Mouse (Mus musculus) activated CD4-positive, CD25-positive, alpha-beta regulatory T cell (primary cell): ENCODE data around the gene Lrp8. TPM values are rescaled to one million over a fixed set of nuclear protein-coding genes. Genes with fewer than 3 reads are reported as not detected.

Experiments used
- polyA plus RNA-seq, 2 experiments: library from polyadenylated mRNA; unstranded; fragments of 100-300 nt; shearing (Covaris generic); gene quantifications; one replicate each; pipeline ENCODE4 v1.2.1; 2017

The Lrp8 gene
- polyA plus RNA-seq: 1 to 10 TPM; 4.7 to 7.6 TPM

DNA sequence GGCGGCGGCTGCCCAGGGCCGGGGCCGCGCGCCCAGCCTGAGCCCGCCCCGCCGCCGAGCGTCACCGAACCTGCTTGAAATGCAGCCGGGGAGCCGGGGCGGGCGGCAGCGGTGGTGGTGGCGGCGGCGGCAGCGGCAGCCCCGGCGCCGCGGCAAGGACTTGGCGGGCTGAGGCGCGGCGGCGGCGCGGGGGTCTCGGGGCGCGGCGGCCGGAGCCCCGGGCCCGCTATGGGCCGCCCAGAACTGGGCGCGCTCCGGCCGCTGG, at the start of gene Lrp8:
Gene Lrp8 (plus strand): TSS at position 77 of the 265 bp plus-strand sequence.

DNA sequence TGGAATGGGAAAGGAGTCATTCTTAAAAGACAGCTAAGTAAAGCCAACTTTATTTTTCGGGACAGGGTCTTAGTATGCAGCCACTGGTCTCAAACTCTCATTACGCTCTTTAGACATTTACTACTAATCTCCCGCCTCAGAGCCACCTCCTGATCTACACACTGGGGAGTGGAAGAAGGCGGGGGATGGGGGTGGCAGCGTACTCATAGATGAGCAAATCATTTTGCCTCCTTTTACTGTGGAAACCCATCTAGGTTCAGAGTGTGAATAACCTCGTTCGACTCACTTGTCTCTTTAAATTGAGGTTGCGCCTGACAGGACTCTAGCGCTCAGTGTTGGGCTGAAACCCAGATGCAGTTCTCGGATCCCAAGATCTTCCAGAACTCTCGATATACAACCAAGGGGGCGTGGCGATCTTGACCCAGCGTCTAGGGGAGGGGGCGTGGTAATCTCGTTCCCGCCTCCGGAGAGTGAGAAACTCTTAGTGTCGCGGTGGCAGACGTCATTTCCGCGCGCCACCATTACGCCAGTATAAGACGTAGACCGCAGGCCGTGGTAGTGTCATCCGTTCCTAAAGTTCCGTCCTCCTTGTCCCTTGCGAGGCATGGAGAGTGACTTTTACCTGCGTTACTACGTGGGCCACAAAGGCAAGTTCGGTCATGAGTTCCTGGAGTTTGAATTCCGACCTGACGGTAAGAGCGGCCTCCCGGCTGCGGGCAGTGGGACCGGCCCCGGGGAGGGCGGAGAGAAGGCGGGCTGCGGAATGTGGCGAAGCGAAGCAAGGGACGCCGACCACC, 77.4 kb downstream of the Lrp8 start, which contains the start of gene Magoh:
Gene Magoh (plus strand): TSS at position 502 of the 797 bp plus-strand sequence.

DNA sequence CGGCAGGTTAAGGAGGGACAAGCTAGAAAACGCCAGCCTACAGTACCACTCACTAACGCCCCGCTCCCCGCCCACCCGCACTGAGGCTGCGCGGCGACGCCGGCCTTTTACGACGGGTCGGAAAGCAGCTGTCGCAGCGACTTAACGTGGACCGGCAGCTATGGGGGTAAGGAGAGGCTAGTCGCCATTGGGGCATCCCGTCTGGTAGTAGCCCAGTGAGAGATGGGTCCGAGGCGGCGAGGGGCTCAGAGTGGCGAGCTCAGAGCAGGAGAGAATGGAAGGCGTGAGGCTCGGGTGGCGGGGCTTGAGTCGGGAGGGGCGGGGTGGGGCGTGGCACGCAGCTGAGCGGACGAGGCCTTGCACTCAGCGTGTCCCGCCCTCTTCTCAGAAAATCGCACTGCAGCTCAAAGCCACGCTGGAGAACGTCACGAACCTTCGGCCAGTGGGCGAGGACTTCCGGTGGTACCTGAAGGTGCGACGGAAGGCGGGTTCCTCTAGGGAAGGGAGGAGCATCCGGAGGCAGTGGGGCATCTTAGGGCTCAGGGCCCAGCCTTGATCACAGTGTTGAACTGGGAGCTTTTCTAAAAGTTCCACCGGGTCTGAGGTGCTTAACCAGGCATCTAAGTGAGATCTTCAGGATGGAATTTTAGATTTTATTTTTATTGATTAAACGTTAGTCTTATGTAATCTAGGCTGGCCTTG, 87.8 kb downstream of the Lrp8 start, which contains the start of gene 0610037L13Rik:
Gene 0610037L13Rik (plus strand): TSS at position 83 of the 702 bp plus-strand sequence.

GRCm38 (mm10) chr4:107923145-107923802, 121.2 kb downstream of the Lrp8 start, which contains the start of gene Cpt2:
TSS of gene Cpt2 (minus strand) at chr4:107923610.

Other genes starting within 250 kb of the Lrp8 start
- gene Dmrtb1, start 118.0 kb upstream of the Lrp8 start, polyA plus RNA-seq: not detected
- 100 to 1,000 TPM; 135 to 179 TPM for gene Magoh, start 77.5 kb downstream of the Lrp8 start, polyA plus RNA-seq
- gene 0610037L13Rik, start 87.6 kb downstream of the Lrp8 start, polyA plus RNA-seq: 10 to 100 TPM; 45.6 to 59.1 TPM
- 10 to 100 TPM; 20.8 to 22.5 TPM for gene Cpt2, start 121.3 kb downstream of the Lrp8 start, polyA plus RNA-seq
- gene Slc1a7, start 166.1 kb downstream of the Lrp8 start, polyA plus RNA-seq: not detected